Comparison of ENCODE assay signal across 9 mouse cellular contexts in the genomic region with DNA sequence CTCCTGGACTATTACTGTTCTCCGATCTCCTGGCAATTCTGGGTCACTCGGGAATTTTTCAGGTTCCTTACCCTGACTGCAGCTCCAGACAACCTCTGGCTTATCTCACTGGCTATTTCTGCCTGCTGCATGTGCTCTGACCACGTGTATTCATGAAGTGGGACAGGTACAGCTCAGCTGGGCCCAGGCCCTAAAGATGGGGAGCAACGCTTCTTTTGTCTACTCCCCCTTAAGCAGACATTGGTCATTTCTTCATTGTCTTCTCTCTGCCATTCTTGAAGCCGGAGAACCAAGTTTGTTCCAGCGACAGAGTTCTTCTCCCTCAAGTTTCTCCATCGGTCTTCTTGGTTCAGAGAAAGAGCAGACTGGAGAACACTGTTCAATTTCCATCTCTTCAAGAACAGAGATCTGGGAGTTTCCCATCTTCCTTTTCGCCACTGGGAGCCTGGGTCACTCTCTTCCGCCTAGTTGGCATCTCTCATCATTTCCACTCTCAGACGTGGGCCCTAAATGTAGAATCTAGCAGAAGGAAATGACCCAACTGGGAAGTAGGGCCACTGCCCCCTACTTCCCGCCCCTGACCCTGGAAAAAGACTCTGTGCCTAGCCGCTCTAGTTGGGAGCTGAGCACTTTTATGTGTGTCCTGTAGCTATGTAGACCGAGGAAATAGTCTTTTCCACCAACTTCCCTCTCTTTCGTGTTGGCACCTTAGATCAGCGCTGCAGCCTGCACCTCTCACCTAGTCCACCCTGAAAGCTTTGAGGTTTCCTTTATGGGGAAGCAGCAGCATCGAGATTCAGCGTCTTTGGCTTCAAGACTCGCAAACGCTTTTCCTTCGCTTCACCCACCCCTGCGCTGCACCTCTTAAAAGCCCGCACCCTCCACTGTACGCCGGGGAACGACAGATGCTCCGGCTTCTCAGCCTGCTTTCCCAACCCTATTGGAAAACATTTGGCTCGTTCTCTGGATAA. TPM values are rescaled to one million over a fixed set of nuclear protein-coding genes. Genes with fewer than 3 reads are reported as not detected.
A peak's percentile ranks its signal among the peaks of the same experiment; 100 is the strongest.
DNase-seq lines count a peak whose midpoint lies in the region; ATAC-seq lines count a peak whose summit lies in the region.
"Had no signal": no experiment of that assay in that cellular context is flagged by ENCODE, and none has a peak within 500 bp of the region (broad histone marks: within the 10 kb centered on the region; RNA-seq: fewer than 3 reads in every experiment).

No protein-coding gene starts in this region.

- H3K9ac ChIP-seq in lung, embryonic 15.5 days = no peak overlapping the region; the same call in 1 of the 2 replicates
- H3K9ac ChIP-seq in forebrain, embryonic 11.5 days (ENCODE audit: low read length) = peak overlapping the region; percentile 53
- peak overlapping the region; percentile 97 for H3K9ac ChIP-seq in limb, embryonic 11.5 days (ENCODE audit: low read length)
- H3K9ac ChIP-seq in stomach, embryonic 14.5 days (replicated peaks; ENCODE audit: low read depth, low read length) = peak overlapping the region; percentile 87
- H3K9ac ChIP-seq: liver, embryonic 13.5 days had no signal

- H3K4me3 ChIP-seq in lung, embryonic 15.5 days = peak overlapping the region; percentile 69
- peak overlapping the region; percentile 35 for H3K4me3 ChIP-seq in forebrain, embryonic 11.5 days (ENCODE audit: low read depth, low read length)
- peak overlapping the region; percentile 94 for H3K4me3 ChIP-seq in limb, embryonic 11.5 days (ENCODE audit: low read depth, low read length)
- peak overlapping the region; percentile 75 for H3K4me3 ChIP-seq in stomach, embryonic 14.5 days (ENCODE audit: low read depth, low read length)
- H3K4me3 ChIP-seq: liver, embryonic 13.5 days had no signal

- no peaks in the 10 kb centered on the region for H3K36me3 ChIP-seq in lung, embryonic 15.5 days
- H3K36me3 ChIP-seq in forebrain, embryonic 11.5 days (ENCODE audit: control insufficient read depth, insufficient read depth, low read length) = no peaks in the 10 kb centered on the region
- peaks cover 3% of the 10 kb centered on the region; the same call in 1 of the 2 replicates for H3K36me3 ChIP-seq in limb, embryonic 11.5 days (ENCODE audit: control insufficient read depth, insufficient read depth, low read length)
- peaks cover 9% of the 10 kb centered on the region; the same call in 1 of the 2 replicates for H3K36me3 ChIP-seq in stomach, embryonic 14.5 days (ENCODE audit: control insufficient read depth, insufficient read depth, low read length)
- H3K36me3 ChIP-seq: liver, embryonic 13.5 days had no signal

- no peak for ATAC-seq in lung, embryonic 15.5 days (ENCODE audit: borderline replicate concordance, extremely low read depth, low FRiP score, low TSS enrichment)
- no peak for ATAC-seq in forebrain, embryonic 11.5 days (replicated peaks; ENCODE audit: low FRiP score)
- no peak for ATAC-seq in limb, embryonic 11.5 days (ENCODE audit: insufficient number of reproducible peaks, low FRiP score, low TSS enrichment, low read depth)
- ATAC-seq in stomach, embryonic 14.5 days (ENCODE audit: insufficient number of reproducible peaks, insufficient read depth, low FRiP score, low read depth) = no peak

- H3K9me3 ChIP-seq in lung, embryonic 15.5 days = no peaks in the 10 kb centered on the region
- no peaks in the 10 kb centered on the region for H3K9me3 ChIP-seq in forebrain, embryonic 11.5 days (ENCODE audit: control insufficient read depth, low read length)
- no peaks in the 10 kb centered on the region for H3K9me3 ChIP-seq in limb, embryonic 11.5 days (ENCODE audit: control insufficient read depth, low read length)
- H3K9me3 ChIP-seq in stomach, embryonic 14.5 days (ENCODE audit: control insufficient read depth, low read depth, low read length) = no peaks in the 10 kb centered on the region
- H3K9me3 ChIP-seq: liver, embryonic 13.5 days had no signal

- WGBS in lung, embryonic 15.5 days = 26% methylated on average over 27 of the region's 27 CpGs
- 13% methylated on average over 27 of the region's 27 CpGs for WGBS in forebrain, embryonic 11.5 days
- WGBS in limb, embryonic 11.5 days = 6% methylated on average over 27 of the region's 27 CpGs
- 15% methylated on average over 27 of the region's 27 CpGs for WGBS in stomach, embryonic 14.5 days

- H3K27me3 ChIP-seq in lung, embryonic 15.5 days = peaks cover 68% of the 10 kb centered on the region
- H3K27me3 ChIP-seq in forebrain, embryonic 11.5 days (ENCODE audit: control insufficient read depth, insufficient read depth, low read length) = peaks cover 26% of the 10 kb centered on the region
- H3K27me3 ChIP-seq in limb, embryonic 11.5 days (ENCODE audit: control insufficient read depth, insufficient read depth, low read length) = no peaks in the 10 kb centered on the region
- no peaks in the 10 kb centered on the region for H3K27me3 ChIP-seq in stomach, embryonic 14.5 days (ENCODE audit: control insufficient read depth, insufficient read depth, low read length)

- H3K4me1 ChIP-seq in lung, embryonic 15.5 days = peaks cover 36% of the 10 kb centered on the region
- H3K4me1 ChIP-seq in forebrain, embryonic 11.5 days (replicated peaks; ENCODE audit: control insufficient read depth, insufficient read depth, low read length) = peaks cover 15% of the 10 kb centered on the region; the same call in 1 of the 2 replicates
- peaks cover 27% of the 10 kb centered on the region for H3K4me1 ChIP-seq in limb, embryonic 11.5 days (ENCODE audit: control insufficient read depth, insufficient read depth, low read length)
- H3K4me1 ChIP-seq in stomach, embryonic 14.5 days (ENCODE audit: control insufficient read depth, insufficient read depth, low read length) = peaks cover 23% of the 10 kb centered on the region; the same call in 1 of the 2 replicates

- no peak for DNase-seq in lung, postnatal 36 days
- DNase-seq in forebrain, embryonic 11.5 days (ENCODE audit: low spot score) = no peak
- peak; percentile 54 for DNase-seq in limb, embryonic 11.5 days (ENCODE audit: low spot score)
- no peak for DNase-seq in thymus, postnatal 10 days (ENCODE audit: low spot score in 2 of 2)
- no peak for DNase-seq in spleen, postnatal 14 days (ENCODE audit: low spot score in 2 of 2)
- DNase-seq in adrenal gland, postnatal 25 days = no peak
- DNase-seq: liver, embryonic 13.5 days had no signal

- no peak overlapping the region for H3K27ac ChIP-seq in lung, embryonic 15.5 days
- H3K27ac ChIP-seq in forebrain, embryonic 11.5 days (ENCODE audit: low read depth, low read length) = no peak overlapping the region
- H3K27ac ChIP-seq in limb, embryonic 11.5 days (replicated peaks; ENCODE audit: low read depth, low read length) = peak overlapping the region; percentile 99
- H3K27ac ChIP-seq in stomach, embryonic 14.5 days (ENCODE audit: low read length) = peak overlapping the region; percentile 53; the same call in 1 of the 2 replicates
- H3K27ac ChIP-seq: liver, embryonic 13.5 days had no signal

- H3K4me2 ChIP-seq in lung, embryonic 15.5 days = peak overlapping the region; percentile 82
- H3K4me2 ChIP-seq in forebrain, embryonic 11.5 days (ENCODE audit: low read depth, low read length, severe bottlenecking) = peak overlapping the region; percentile 85
- peak overlapping the region; percentile 96 for H3K4me2 ChIP-seq in limb, embryonic 11.5 days (ENCODE audit: low read depth, severe bottlenecking)
- peak overlapping the region; percentile 77 for H3K4me2 ChIP-seq in stomach, embryonic 14.5 days (replicated peaks; ENCODE audit: low read depth, low read length)

RNA-seq across cellular contexts. Expression of gene Wnt5a, which starts 4.0 kb away (rescaled TPM):
- 18.2 and 18.5 TPM in 2 replicates for polyA plus RNA-seq in lung, embryonic 15.5 days (2015; fragmentation: Nextera tagmentation; extraction: Ambion mirVana)
- 15.3 and 17.3 TPM in 2 replicates for polyA plus RNA-seq in forebrain, embryonic 11.5 days (2014; fragmentation: Nextera tagmentation; extraction: Ambion mirVana)
- 110 and 115 TPM in 2 replicates for polyA plus RNA-seq in limb, embryonic 11.5 days (2014; fragmentation: Nextera tagmentation; extraction: Ambion mirVana)
- polyA plus RNA-seq in stomach, embryonic 14.5 days (2014; fragmentation: Nextera tagmentation; extraction: Ambion mirVana) = 38.2 and 41.8 TPM in 2 replicates
- total RNA-seq in adrenal gland, postnatal 25 days (2021) = 42.5 and 48.3 TPM in 2 replicates

Comparison
In these comparisons a context has a peak if more than half of its experiments do, and no peak if none do; other contexts are left out.
1. H3K27ac ChIP-seq: peak in limb, embryonic 11.5 days (single experiment) and stomach, embryonic 14.5 days (single experiment); none in lung, embryonic 15.5 days (single experiment) and forebrain, embryonic 11.5 days (single experiment).
2. H3K4me3 ChIP-seq: peak in every context shown above with its lines; median percentile 94 in limb, embryonic 11.5 days; 75 in stomach, embryonic 14.5 days; 69 in lung, embryonic 15.5 days; 35 in forebrain, embryonic 11.5 days.
3. Peak in every context shown above with its lines, with median percentiles within 50 percentile points of each other: H3K4me2 ChIP-seq.